Mouse (Mus musculus): ENCODE measurements around the gene Ncf1. TPM values are rescaled to one million over a fixed set of nuclear protein-coding genes. Genes with fewer than 3 reads are reported as not detected.
A peak's percentile ranks its signal among the peaks of the same experiment; 100 is the strongest.

Gene Ncf1
- polyA plus RNA-seq, 1 experiment from 2014 or later: 8.4 TPM

DNA sequence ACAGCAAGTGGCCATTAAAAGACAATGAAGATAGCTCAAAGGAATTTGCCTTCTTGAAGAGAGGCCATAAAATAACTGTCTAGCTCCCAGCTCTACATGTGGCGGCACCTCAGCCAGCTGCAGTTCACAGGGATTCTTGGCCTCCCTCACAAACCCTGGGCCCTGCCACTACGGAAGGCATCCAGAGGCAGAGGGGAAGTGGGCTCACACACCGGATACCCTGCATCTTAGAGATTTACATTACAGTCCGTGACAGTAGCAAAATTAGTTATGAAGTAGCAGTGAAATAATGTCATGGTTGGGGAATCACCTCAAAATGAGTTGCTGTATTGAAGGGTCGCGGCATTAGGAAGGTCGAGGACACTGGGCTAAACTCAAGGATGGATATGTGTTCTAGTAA, 40.9 kb downstream of the Ncf1 start:
- no peak overlapping the region for H3K4me3 ChIP-seq
- H3K4me1 ChIP-seq: peaks cover 15% of the 10 kb centered on the region
- no peak for ATAC-seq
- 60% methylated on average over 7 of the region's 7 CpGs for WGBS (ENCODE audit: insufficient replicate concordance)
- H3K4me2 ChIP-seq: no peak overlapping the region
- no peak overlapping the region for H3K27ac ChIP-seq
- no peaks in the 10 kb centered on the region for H3K27me3 ChIP-seq (replicated peaks)
- H3K9me3 ChIP-seq (replicated peaks): no peaks in the 10 kb centered on the region
- H3K36me3 ChIP-seq: peaks cover 10% of the 10 kb centered on the region
- peak overlapping the region; percentile 9; the same call in 1 of the 2 replicates for H3K9ac ChIP-seq

DNA sequence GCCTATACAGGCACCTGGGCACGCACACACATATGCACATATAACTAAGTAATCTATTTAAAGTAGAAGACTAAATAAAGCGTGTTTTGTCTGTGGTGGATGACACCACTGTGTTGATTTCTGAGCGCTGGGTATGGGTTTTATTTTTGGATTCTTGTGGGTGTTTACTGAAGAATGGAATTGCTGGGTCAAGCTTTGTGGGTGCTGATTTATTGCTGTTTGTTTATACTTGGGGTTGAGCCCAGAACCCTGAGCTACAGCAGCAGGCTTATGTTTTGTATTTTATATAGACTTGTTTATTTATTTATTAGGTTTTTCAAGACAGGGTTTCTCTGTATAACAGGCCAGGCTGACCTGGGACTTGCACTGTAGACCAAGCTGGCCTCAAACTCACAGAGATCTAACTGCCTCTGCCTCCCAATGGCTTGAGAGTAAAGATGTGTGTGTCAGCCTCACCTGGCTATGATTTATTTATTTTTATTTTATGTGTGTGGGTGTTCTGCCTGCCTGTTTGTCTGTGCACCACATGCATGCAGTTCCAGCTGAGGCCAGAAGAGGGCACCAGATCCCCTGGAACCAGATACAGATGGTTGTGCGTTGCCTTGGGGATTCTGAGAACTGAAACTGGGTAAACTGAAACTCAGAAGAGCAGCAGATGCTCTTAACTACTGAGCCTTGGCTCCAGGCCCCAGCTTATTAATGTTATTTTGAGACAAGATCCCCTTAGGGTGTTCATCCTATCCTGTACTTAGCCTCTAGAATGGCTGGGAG, 42.3 kb downstream of the Ncf1 start:
- no peaks in the 10 kb centered on the region for H3K27me3 ChIP-seq (replicated peaks)
- no peak overlapping the region for H3K4me3 ChIP-seq
- H3K27ac ChIP-seq: no peak overlapping the region
- 68% methylated on average over 4 of the region's 4 CpGs for WGBS (ENCODE audit: insufficient replicate concordance)
- H3K4me2 ChIP-seq: no peak overlapping the region
- no peak overlapping the region for H3K9ac ChIP-seq
- ATAC-seq: no peak
- H3K9me3 ChIP-seq (replicated peaks): no peaks in the 10 kb centered on the region
- H3K36me3 ChIP-seq: no peaks in the 10 kb centered on the region
- H3K4me1 ChIP-seq: peaks cover 29% of the 10 kb centered on the region

DNA sequence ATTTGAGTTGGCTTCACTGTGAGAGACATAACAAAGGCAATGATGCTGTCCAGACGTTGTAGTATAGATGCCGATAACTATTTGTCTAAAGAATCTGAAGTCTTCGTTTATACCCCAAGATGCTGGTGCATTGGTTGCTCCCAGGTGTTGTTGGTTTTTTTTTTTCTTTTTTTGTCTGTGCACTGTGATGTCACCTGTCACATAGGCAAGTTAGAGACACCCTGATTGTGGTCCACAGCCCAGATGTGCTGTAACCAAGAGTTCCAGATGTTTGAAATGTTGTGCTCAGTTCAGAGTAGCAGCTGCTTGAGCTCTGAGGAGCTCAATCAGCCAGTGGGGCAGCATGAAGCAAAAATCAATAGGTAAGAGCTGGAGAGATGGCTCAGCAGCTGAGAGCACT, 43.4 kb downstream of the Ncf1 start:
- 83% methylated on average over 3 of the region's 3 CpGs for whole genome bisulfite sequencing (ENCODE audit: insufficient replicate concordance)
- no peak overlapping the region for H3K4me3 ChIP-seq
- no peak overlapping the region for H3K27ac ChIP-seq
- H3K36me3 ChIP-seq: no peaks in the 10 kb centered on the region
- H3K9ac ChIP-seq: no peak overlapping the region
- H3K4me2 ChIP-seq: no peak overlapping the region
- H3K4me1 ChIP-seq: peaks cover 32% of the 10 kb centered on the region
- no peaks in the 10 kb centered on the region for H3K9me3 ChIP-seq (replicated peaks)
- ATAC-seq: no peak
- no peaks in the 10 kb centered on the region for H3K27me3 ChIP-seq (replicated peaks)

DNA sequence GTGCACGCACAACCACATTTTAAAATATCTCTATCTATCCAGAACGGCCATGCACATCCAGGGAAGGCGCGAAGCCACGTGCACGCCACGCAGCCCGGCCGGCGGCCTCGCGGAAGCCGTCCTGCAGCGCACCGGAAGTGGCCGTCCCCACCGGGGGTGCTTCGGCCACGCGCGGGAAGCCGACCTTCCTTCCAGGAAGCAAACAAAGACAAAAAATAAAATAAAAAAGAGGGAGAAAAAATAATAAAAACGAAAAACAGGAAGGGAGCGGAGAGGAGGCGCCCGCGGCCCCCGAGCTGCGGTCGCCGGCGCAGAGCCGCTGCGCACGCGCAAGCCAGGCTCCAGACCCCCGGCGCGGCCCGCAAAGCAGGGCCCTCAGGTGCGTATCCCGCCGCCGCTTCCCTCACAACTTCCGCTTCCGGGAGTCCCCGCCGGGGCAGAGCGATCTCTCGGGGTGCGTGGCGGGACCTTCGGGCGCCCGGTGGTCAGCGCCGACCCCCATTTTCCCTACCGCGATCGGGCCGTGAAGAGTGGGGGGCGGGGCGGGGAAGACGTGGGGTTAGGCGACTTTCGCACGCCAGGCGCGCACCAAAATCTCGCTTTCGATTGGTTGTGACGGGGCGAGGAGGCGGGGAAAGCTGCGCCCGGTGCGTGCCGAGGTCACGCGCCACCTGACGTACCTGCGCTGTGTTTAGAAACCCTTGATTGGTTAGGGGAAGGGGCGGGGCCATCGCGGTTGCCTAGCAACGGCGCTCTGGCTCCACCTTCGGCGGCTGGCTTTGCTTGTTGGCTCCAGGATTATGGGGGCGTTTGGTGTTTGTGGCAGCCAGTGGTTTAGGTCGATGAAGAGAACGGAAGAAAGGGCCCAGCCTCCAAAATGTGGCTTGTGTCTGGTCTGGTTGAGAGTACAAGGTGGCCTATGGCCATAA, 45.3 kb downstream of the Ncf1 start, which contains the start of gene Gtf2ird2:
Gtf2ird2 (plus strand) TSS at position 140 of the 929 bp plus-strand sequence.
- ATAC-seq: peak; percentile 94
- Histone ChIP-seq H3K4me3 (peak within 1 kb of the TSS; percentile 87), H3K4me2 (peak within 1 kb of the TSS; percentile 88), H3K36me3 (no peaks in the 10 kb centered on the region), H3K4me1 (peaks cover 42% of the 10 kb centered on the region), H3K9me3 (replicated peaks) (no peaks in the 10 kb centered on the region), H3K27me3 (replicated peaks) (no peaks in the 10 kb centered on the region), H3K27ac (peak within 1 kb of the TSS; percentile 90), H3K9ac (peak within 1 kb of the TSS; percentile 91)
- WGBS (ENCODE audit: insufficient replicate concordance): under 1% methylated on average over 92 of the region's 92 CpGs

DNA sequence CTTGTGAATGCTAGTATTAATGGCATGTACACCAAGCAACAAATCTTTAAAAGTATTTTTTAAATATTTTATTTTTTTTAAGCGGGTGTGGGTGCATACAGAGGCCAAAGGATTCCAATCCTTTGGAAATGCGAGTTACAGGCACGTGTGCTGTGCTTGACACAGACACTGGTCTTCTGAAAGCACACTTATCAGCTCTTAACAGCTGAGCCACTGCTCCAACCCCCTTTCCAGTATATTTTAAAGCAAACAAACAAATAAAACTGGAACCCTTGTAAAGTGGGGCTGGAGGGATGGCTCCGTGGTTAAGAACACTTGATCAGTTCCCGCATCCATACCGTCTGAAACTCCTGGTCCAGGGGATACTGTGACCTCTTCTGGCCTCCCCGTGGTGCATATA, 46.3 kb downstream of the Ncf1 start:
- 22% methylated on average over 7 of the region's 7 CpGs for WGBS (ENCODE audit: insufficient replicate concordance)
- Histone ChIP-seq H3K4me3 (peak overlapping the region; percentile 87), H3K4me2 (peak overlapping the region; percentile 88), H3K9ac (peak overlapping the region; percentile 91), H3K27me3 (replicated peaks) (no peaks in the 10 kb centered on the region), H3K36me3 (no peaks in the 10 kb centered on the region), H3K9me3 (replicated peaks) (no peaks in the 10 kb centered on the region), H3K4me1 (peaks cover 49% of the 10 kb centered on the region), H3K27ac (peak overlapping the region; percentile 90)
- ATAC-seq: no peak

DNA sequence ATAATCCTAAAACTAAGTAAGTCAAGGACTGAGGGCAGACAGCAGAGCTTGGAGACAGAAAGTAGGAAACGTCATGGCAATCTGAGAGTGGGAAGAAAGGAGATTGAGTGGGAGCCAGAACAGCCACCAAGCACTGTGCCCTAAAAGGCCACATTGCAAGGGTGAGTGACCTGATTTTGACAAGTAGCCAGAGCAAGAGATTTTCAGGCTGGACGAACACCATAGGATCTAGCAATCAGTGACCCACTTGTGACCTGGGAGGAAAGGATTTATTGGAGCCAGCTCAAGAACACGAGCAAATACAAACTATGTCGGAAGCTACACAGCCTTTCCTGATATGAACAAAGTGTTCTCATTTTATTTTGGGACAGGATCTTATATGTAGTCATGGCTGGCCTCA, 46.7 kb downstream of the Ncf1 start:
- Histone ChIP-seq H3K9me3 (replicated peaks) (no peaks in the 10 kb centered on the region), H3K27ac (peak overlapping the region; percentile 90), H3K4me1 (peaks cover 47% of the 10 kb centered on the region), H3K9ac (peak overlapping the region; percentile 91), H3K4me3 (peak overlapping the region; percentile 87), H3K36me3 (no peaks in the 10 kb centered on the region), H3K4me2 (peak overlapping the region; percentile 88), H3K27me3 (replicated peaks) (no peaks in the 10 kb centered on the region)
- WGBS (ENCODE audit: insufficient replicate concordance): 65% methylated on average over 4 of the region's 4 CpGs
- ATAC-seq: no peak

DNA sequence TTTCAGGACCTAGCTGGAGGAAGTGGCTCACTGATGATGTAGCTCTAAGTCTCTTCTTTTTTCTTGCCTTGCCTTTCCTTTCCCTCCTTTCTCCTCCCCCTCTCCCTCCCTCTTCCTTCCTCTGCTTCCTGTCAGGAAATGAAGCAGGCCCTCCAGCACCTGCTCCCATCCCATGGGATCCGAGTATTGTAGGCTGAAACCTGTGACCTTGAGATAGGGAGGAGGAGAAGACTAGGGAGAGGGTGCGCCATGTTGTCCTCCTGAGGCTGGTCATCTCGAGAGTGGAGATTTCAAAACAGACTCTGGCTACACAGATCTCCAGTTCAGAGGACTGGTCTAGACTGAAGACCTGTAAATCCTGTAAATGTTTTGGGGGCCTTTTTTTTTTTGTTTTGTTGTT, 47.3 kb downstream of the Ncf1 start:
- peaks cover 50% of the 10 kb centered on the region for H3K4me1 ChIP-seq
- WGBS (ENCODE audit: insufficient replicate concordance): 58% methylated on average over 3 of the region's 3 CpGs

DNA sequence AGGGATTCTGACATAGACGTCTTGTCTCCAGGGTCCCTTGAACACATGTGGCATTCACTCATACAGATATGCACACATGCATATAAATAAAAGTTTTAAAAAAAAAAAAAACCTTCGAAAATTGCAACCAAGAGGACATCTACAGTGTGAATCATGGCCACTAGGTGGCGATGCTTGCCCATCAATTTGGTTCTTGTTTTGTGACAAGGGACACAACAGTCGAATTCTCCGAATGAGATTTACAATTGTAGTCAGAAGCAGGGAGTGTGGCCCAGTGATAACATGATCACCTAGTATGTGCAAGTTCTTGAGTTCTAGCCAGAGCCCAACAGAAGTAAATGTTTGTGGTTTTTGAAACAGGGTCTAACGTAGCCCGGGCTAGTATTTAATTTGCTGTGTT, 49.6 kb downstream of the Ncf1 start:
- Histone ChIP-seq H3K36me3 (no peaks in the 10 kb centered on the region), H3K9ac (no peak overlapping the region), H3K27ac (no peak overlapping the region), H3K4me3 (no peak overlapping the region), H3K9me3 (replicated peaks) (no peaks in the 10 kb centered on the region), H3K4me1 (peaks cover 65% of the 10 kb centered on the region), H3K27me3 (replicated peaks) (no peaks in the 10 kb centered on the region), H3K4me2 (no peak overlapping the region)
- ATAC-seq: no peak
- 17% methylated on average over 7 of the region's 7 CpGs for WGBS (ENCODE audit: insufficient replicate concordance)

More for the DNA sequence above, 47.3 kb downstream of the Ncf1 start:
- no peaks in the 10 kb centered on the region for H3K9me3 ChIP-seq (replicated peaks)
- no peaks in the 10 kb centered on the region for H3K27me3 ChIP-seq (replicated peaks)
- H3K36me3 ChIP-seq: no peaks in the 10 kb centered on the region
- no peak for ATAC-seq
- H3K4me3 ChIP-seq: no peak overlapping the region
- H3K27ac ChIP-seq: peak overlapping the region; percentile 49; the same call in 1 of the 2 replicates
- H3K4me2 ChIP-seq: 0 out of 2 replicates have a peak overlapping the region, but pooled peaks have one; percentile 18
- no peak overlapping the region for H3K9ac ChIP-seq

DNA sequence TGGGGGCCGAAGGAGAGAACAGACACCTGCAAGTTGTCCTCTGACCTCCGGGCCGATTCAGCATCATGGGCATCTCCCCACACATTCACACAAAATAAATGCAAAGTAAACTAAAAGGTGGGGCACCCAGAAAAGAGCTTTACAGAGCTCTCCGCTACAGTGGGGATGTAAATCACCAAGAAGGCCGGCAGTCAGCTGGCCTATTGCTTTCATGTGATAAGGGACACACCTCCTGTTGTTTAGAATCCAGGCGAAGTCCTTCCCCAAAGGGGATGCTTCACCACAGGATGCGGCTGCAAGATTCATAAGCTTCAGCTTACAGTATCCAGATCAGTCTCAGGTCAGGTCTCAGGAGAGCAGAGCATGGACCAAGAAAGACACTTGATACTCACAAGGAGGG, 50.9 kb downstream of the Ncf1 start:
- ATAC-seq: no peak
- H3K4me2 ChIP-seq: no peak overlapping the region
- no peaks in the 10 kb centered on the region for H3K27me3 ChIP-seq (replicated peaks)
- H3K4me3 ChIP-seq: no peak overlapping the region
- H3K9ac ChIP-seq: no peak overlapping the region
- peaks cover 4% of the 10 kb centered on the region for H3K36me3 ChIP-seq
- peaks cover 70% of the 10 kb centered on the region for H3K4me1 ChIP-seq
- H3K27ac ChIP-seq: no peak overlapping the region
- WGBS (ENCODE audit: insufficient replicate concordance): 57% methylated on average over 7 of the region's 7 CpGs
- no peaks in the 10 kb centered on the region for H3K9me3 ChIP-seq (replicated peaks)

DNA sequence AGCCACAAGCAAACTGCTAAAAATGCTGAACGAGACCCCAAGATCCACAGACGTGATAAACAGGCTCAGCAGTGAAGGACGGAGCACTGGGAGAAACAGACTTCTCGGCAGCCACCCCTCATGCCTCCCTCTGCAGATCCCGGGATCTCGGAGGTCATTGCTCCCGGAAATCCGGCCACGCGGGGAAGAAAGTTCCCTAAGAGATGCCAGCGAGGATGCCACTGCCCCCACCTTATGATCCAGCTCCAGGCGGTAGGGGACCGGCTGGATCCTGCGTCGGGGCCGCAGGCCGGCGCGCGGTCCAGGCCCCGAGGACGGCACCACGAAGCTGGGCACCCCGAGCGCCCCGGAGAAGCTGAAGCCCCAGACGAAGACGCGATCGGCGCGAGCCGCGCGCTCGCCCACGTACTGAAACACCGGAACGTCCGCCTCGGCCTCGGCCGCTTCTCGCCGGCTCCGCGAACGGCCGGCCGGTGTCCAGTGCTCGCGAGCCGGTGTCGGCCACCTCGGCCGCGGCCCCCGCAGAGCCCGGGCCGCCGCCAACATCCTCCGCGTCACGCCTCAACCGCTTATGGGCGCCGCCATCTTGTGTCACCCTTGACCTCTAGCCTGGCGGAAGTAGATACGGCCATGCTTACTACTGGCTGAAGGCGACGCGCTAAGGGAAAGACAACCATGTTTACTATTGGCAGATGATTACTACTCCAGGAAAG, 53.1 kb downstream of the Ncf1 start, which contains the start of gene Rcc1l:
Rcc1l (minus strand) TSS at position 606 of the 713 bp plus-strand sequence.
- under 1% methylated on average over 64 of the region's 72 CpGs for WGBS (ENCODE audit: insufficient replicate concordance)

DNA sequence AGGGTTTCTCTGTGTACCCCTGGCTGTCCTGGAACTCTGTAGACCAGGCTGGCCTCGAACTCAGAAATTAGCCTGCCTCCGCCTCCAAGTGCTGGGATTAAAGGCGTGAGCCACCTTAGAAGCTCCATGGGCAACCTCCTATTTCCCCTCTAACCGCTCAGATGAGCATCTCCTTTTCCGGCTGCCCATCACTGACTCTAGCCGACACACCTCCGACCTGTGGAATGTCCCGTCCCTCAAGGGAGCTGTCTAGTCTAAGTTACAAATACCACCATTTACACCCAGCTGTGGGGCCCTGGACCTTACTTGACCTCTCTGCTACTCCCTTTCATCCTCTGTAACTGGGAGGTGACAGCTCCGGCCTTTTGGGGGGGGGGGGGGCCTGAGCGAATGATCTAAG, 53.7 kb downstream of the Ncf1 start:
- 0 out of 2 replicates have a peak, but pooled peaks have one; percentile 9 for ATAC-seq
- Histone ChIP-seq H3K9me3 (replicated peaks) (no peaks in the 10 kb centered on the region), H3K27ac (peak overlapping the region; percentile 82), H3K36me3 (peaks cover 26% of the 10 kb centered on the region), H3K4me3 (peak overlapping the region; percentile 93), H3K9ac (peak overlapping the region; percentile 82), H3K4me2 (peak overlapping the region; percentile 88), H3K27me3 (replicated peaks) (no peaks in the 10 kb centered on the region), H3K4me1 (peaks cover 60% of the 10 kb centered on the region)
- WGBS (ENCODE audit: insufficient replicate concordance): 5% methylated on average over 10 of the region's 10 CpGs

More for the DNA sequence above, 53.1 kb downstream of the Ncf1 start, which contains the start of gene Rcc1l:
- Histone ChIP-seq H3K4me3 (peak within 1 kb of the TSS; percentile 93), H3K9me3 (replicated peaks) (no peaks in the 10 kb centered on the region), H3K27me3 (replicated peaks) (no peaks in the 10 kb centered on the region), H3K36me3 (peaks cover 19% of the 10 kb centered on the region), H3K4me1 (peaks cover 60% of the 10 kb centered on the region), H3K27ac (peak within 1 kb of the TSS; percentile 82), H3K9ac (peak within 1 kb of the TSS; percentile 82), H3K4me2 (peak within 1 kb of the TSS; percentile 88)
- ATAC-seq: peak; percentile 83
